Mouse (Mus musculus) liver, embryonic 14.5 days (tissue): ENCODE measurements around the gene Ptx4. TPM values are rescaled to one million over a fixed set of nuclear protein-coding genes. Genes with fewer than 3 reads are reported as not detected.
"Not testable (repeated sequence)": the region's sequence is repeated elsewhere in the genome, so short reads cannot be mapped to it uniquely, and the experiment has no call there.

Source experiments
- ATAC-seq: fragments of 200-750 bp; cut with Nextera tagmentation; 2 replicates; pipeline ENCODE4 v1.8.0; 2017; ENCODE audit warnings: moderate number of reproducible peaks, mild to moderate bottlenecking, moderate library complexity; ENCODE audit not compliant: insufficient read depth
- DNase-seq, 3 experiments: peaks; one replicate each; pipeline ENCODE4 v3.0.0-alpha.2; 2012 to 2013; ENCODE audit warnings: low read depth in 3 of 3, low spot score in 3 of 3
- H3K27ac ChIP-seq: fragments of 300-500 bp; sonication (generic); 2 replicates; pipeline ENCODE4 v1.5.1; 2014; ENCODE audit warnings: moderate library complexity, mild to moderate bottlenecking, control low read depth, inconsistent platforms
- H3K27me3 ChIP-seq: fragments of 300-500 bp; sonication (generic); 2 replicates; pipeline ENCODE4 v1.6.1; 2014; ENCODE audit warnings: mild to moderate bottlenecking, low read length, moderate library complexity; ENCODE audit not compliant: control insufficient read depth, insufficient read depth
- H3K36me3 ChIP-seq: fragments of 300-500 bp; sonication (generic); replicated peaks from 2 replicates; pipeline ENCODE4 v1.6.1; 2014; ENCODE audit warnings: low read depth; ENCODE audit not compliant: control insufficient read depth, insufficient read depth
- H3K4me1 ChIP-seq, 2 experiments: fragments of 200-500 bp in 1 of 2; fragments of 300-500 bp in 1 of 2; sonication (generic) in 1 of 2; replicated peaks; 2 replicates each; pipeline ENCODE4 v1.6.1; 2012 to 2014; ENCODE audit warnings: antibody characterized with exemption in 1 of 2, inconsistent platforms in 1 of 2, low read length in 1 of 2; ENCODE audit not compliant: control insufficient read depth in 2 of 2, insufficient read depth in 2 of 2
- H3K4me2 ChIP-seq: fragments of 300-500 bp; sonication (generic); 2 replicates; pipeline ENCODE4 v1.6.1; 2014; ENCODE audit warnings: low read depth, mild to moderate bottlenecking, control low read depth, moderate library complexity
- H3K4me3 ChIP-seq, 2 experiments: fragments of 200-500 bp in 1 of 2; fragments of 300-500 bp in 1 of 2; sonication (generic) in 1 of 2; 2 replicates each; pipeline ENCODE4 v1.5.1; 2012 to 2014; ENCODE audit warnings: low read depth in 2 of 2, low read length in 2 of 2, mild to moderate bottlenecking in 2 of 2, control low read depth in 1 of 2, inconsistent platforms in 1 of 2, moderate library complexity in 1 of 2; ENCODE audit not compliant: insufficient read depth in 1 of 2
- H3K9ac ChIP-seq: fragments of 300-500 bp; sonication (generic); replicated peaks from 2 replicates; pipeline ENCODE4 v1.6.1; 2014; ENCODE audit warnings: mild to moderate bottlenecking, control low read depth, moderate library complexity
- H3K9me3 ChIP-seq: fragments of 300-500 bp; sonication (generic); 2 replicates; pipeline ENCODE4 v1.6.1; 2016; ENCODE audit warnings: low read length, mixed read lengths; ENCODE audit not compliant: control insufficient read depth
- CTCF ChIP-seq: IDR thresholded peaks from 2 replicates; pipeline ENCODE4 v1.5.1; 2016; ENCODE audit warnings: antibody characterized with exemption, low read depth, control low read depth
- EP300 ChIP-seq: IDR thresholded peaks from 2 replicates; pipeline ENCODE4 v1.6.1; 2016; ENCODE audit warnings: antibody characterized with exemption, low read depth
- WGBS: fragments of 180-500 bp; shearing (Covaris S2); extraction: QIAGEN DNeasy Blood & Tissue Kit; methylation state at CpG from one replicate; pipeline ENCODE4 v1.1.7; 2014; ENCODE audit not compliant: insufficient replicate concordance; 5-methylcytosine and 5-hydroxymethylcytosine counted together
- polyA plus RNA-seq, 2 experiments: library from polyadenylated mRNA; depleted of rRNA in 1 of 2; stranded (reverse) in 1 of 2; unstranded in 1 of 2; fragments of >200 nt; fragmentation: Nextera tagmentation in 1 of 2; extraction: Ambion mirVana in 1 of 2; gene quantifications; 2 replicates each; pipeline versions ENCODE4 v1.2.1 to v1.2.3; 2012 to 2014

Ptx4 gene
- polyA plus RNA-seq, 2 experiments, result not detected

- ATAC-seq, result peak; percentile 48; the same call in 1 of the 2 replicates
- peak overlapping the region; percentile 42 for H3K9ac ChIP-seq
- TF ChIP-seq EP300, result 0 out of 2 replicates have a peak, but pooled peaks have one; percentile 5
- not testable (repeated sequence) for H3K36me3 ChIP-seq, DNase-seq, H3K27me3 ChIP-seq, H3K4me3 ChIP-seq, H3K9me3 ChIP-seq
- 39% methylated on average over 3 of the region's 3 CpGs for WGBS
- peak overlapping the region; percentile 93 for H3K27ac ChIP-seq
- peaks cover 33 to 35% of the 10 kb centered on the region in 2 experiments for H3K4me1 ChIP-seq
- H3K4me2 ChIP-seq, result peak overlapping the region; percentile 25; the same call in 1 of the 2 replicates
Measured at GRCm38 (mm10) chr17:25125442-25126060, 5.0 kb downstream of the Ptx4 start.

- 7% methylated on average over 8 of the region's 8 CpGs for WGBS
- Histone ChIP-seq H3K27me3 (no peaks in the 10 kb centered on the region; the same call in 1 of the 2 replicates), H3K9ac (peak overlapping the region; percentile 66), H3K36me3 (no peaks in the 10 kb centered on the region), H3K4me2 (peak overlapping the region; percentile 47), H3K27ac (peak overlapping the region; percentile 93), H3K9me3 (no peaks in the 10 kb centered on the region), H3K4me1 (peaks cover 33 to 35% of the 10 kb centered on the region in 2 experiments), H3K4me3 (peak overlapping the region in 1 of 2 experiments; percentile 16; a peak in 3 of 4 replicates)
- TF ChIP-seq CTCF (no peak), EP300 (peak; percentile 62)
- ATAC-seq (peak; percentile 86), DNase-seq (peak; percentile 62 to 76 (median 65))
Measured at GRCm38 (mm10) chr17:25127079-25127478, 6.5 kb downstream of the Ptx4 start.

- TF ChIP-seq EP300, result no peak
- TF ChIP-seq CTCF, result no peak
- Histone ChIP-seq H3K9ac (peak overlapping the region; percentile 66), H3K36me3 (no peaks in the 10 kb centered on the region), H3K9me3 (no peaks in the 10 kb centered on the region), H3K4me1 (peaks cover 33 to 35% of the 10 kb centered on the region in 2 experiments), H3K27ac (peak overlapping the region; percentile 93), H3K4me2 (peak overlapping the region; percentile 47), H3K27me3 (no peaks in the 10 kb centered on the region; the same call in 1 of the 2 replicates), H3K4me3 (no peak overlapping the region)
- ATAC-seq (peak; percentile 45; the same call in 1 of the 2 replicates), DNase-seq (no peak)
- 21% methylated on average over 9 of the region's 9 CpGs for WGBS
Measured at GRCm38 (mm10) chr17:25127681-25128080, 7.1 kb downstream of the Ptx4 start.

- Histone ChIP-seq H3K36me3 (no peaks in the 10 kb centered on the region), H3K27ac (no peak overlapping the region), H3K4me2 (no peak overlapping the region), H3K9me3 (no peaks in the 10 kb centered on the region), H3K9ac (no peak overlapping the region), H3K4me1 (peaks cover 38 to 41% of the 10 kb centered on the region in 2 experiments), H3K27me3 (no peaks in the 10 kb centered on the region), H3K4me3 (no peak overlapping the region)
- 83% methylated on average over 1 of the region's 1 CpGs for whole genome bisulfite sequencing
- DNase-seq (no peak), ATAC-seq (no peak)
- peak; percentile 38; the same call in 1 of the 2 replicates for TF ChIP-seq CTCF
- TF ChIP-seq EP300, result no peak
Measured at GRCm38 (mm10) chr17:25130060-25130459, 9.5 kb downstream of the Ptx4 start.

- Histone ChIP-seq H3K9ac (peak within 1 kb of the TSS; percentile 82), H3K27me3 (no peaks in the 10 kb centered on the region), H3K36me3 (no peaks in the 10 kb centered on the region), H3K4me2 (peak within 1 kb of the TSS; percentile 97), H3K4me3 (peak within 1 kb of the TSS; percentile 90 to 97), H3K4me1 (peaks cover 8 to 12% of the 10 kb centered on the region in 2 experiments), H3K9me3 (no peaks in the 10 kb centered on the region), H3K27ac (peak within 1 kb of the TSS; percentile 59)
- TF ChIP-seq CTCF, result 0 out of 2 replicates have a peak, but pooled peaks have one; percentile 12
- no peak for TF ChIP-seq EP300
- peak; percentile 76 to 78 (median 77) for DNase-seq
- ATAC-seq, result peak; percentile 90
- under 1% methylated on average over 38 of the region's 40 CpGs for WGBS
Measured at GRCm38 (mm10) chr17:25133275-25133698, 12.7 kb downstream of the Ptx4 start, which contains the start of gene Clcn7. TSS of gene Clcn7 (plus strand) at chr17:25133391.
